Mouse (Mus musculus) ES-Bruce4 (cell line): ENCODE measurements around the gene Ccdc13.

Experiments used
- CTCF ChIP-seq: IDR thresholded peaks from one replicate; pipeline ENCODE4 v1.8.1; 2011; ENCODE audit warnings: low read depth, low read length
- EP300 ChIP-seq: IDR thresholded peaks from 2 replicates; pipeline ENCODE4 v1.6.1; 2011; ENCODE audit warnings: low read depth, low read length; ENCODE audit not compliant: insufficient read depth
- POLR2A ChIP-seq: IDR thresholded peaks from one replicate; pipeline ENCODE4 v1.8.1; 2011; ENCODE audit warnings: low read length; ENCODE audit not compliant: insufficient read depth

GRCm38 (mm10) chr9:121761091-121761665 is 78.1 kb downstream of the Ccdc13 start:
- no peak for TF ChIP-seq CTCF
- TF ChIP-seq POLR2A = no peak
- no peak for TF ChIP-seq EP300
